Mouse (Mus musculus) erythroblast, embryonic 14.5 days (primary cell): ENCODE measurements around the gene Sphk1. TPM values are rescaled to one million over a fixed set of nuclear protein-coding genes. Genes with fewer than 3 reads are reported as not detected.

Experiments used
- H3K27me3 ChIP-seq: 2 replicates; pipeline ENCODE4 v1.6.1; 2012; ENCODE audit warnings: inconsistent platforms; ENCODE audit not compliant: control insufficient read depth
- H3K36me3 ChIP-seq: 2 replicates; pipeline ENCODE4 v1.6.1; 2012; ENCODE audit warnings: mild to moderate bottlenecking, inconsistent platforms; ENCODE audit not compliant: control insufficient read depth
- H3K4me1 ChIP-seq: 2 replicates; pipeline ENCODE4 v1.6.1; 2012; ENCODE audit warnings: inconsistent platforms; ENCODE audit not compliant: control insufficient read depth
- H3K4me3 ChIP-seq: replicated peaks from 2 replicates; pipeline ENCODE3; 2012; ENCODE audit warnings: moderate library complexity, mild to moderate bottlenecking, inconsistent platforms
- H3K9me3 ChIP-seq: 2 replicates; pipeline ENCODE4 v1.6.1; 2012; ENCODE audit warnings: low read length, inconsistent platforms, mixed read lengths; ENCODE audit not compliant: control insufficient read depth
- GATA1 ChIP-seq: IDR thresholded peaks from 2 replicates; pipeline ENCODE4 v1.6.1; 2012; ENCODE audit warnings: low read length, inconsistent platforms, mixed read lengths
- TAL1 ChIP-seq: IDR thresholded peaks from 3 replicates; pipeline ENCODE4 v1.6.1; 2012; ENCODE audit warnings: low read length, inconsistent platforms, mixed read lengths
- polyA plus RNA-seq: library from polyadenylated mRNA; stranded (reverse); fragments of >175 nt; gene quantifications from 2 replicates; pipeline ENCODE4 v1.2.3, GENCODE M21; 2012

Gene Sphk1
- polyA plus RNA-seq, 1 experiment, result 13.6 TPM

DNA sequence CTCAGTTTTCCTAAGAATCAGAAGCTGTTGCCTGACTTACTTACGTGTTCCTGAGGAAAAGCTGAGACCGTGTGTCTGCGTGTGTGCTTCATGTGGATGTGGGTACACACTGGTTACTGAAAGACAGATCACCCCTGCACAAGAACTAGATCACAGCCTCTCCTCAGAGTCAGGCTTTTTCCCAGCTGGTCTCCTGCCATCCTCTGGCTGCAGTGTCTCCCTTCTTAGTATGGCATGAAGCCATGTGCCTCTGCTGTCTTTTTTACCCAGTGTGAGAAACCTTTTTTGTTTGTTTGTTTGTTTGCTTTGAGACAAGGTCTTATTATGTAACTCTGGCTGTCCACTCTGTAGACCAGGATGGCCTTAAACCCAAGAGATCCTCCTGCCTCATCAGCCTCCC lies 48.6 kb downstream of the Sphk1 start:
- peaks cover 8% of the 10 kb centered on the region for H3K27me3 ChIP-seq
- H3K4me3 ChIP-seq, result peak overlapping the region; percentile 94
- H3K4me1 ChIP-seq, result peaks cover 75% of the 10 kb centered on the region
- peaks cover 57% of the 10 kb centered on the region for H3K36me3 ChIP-seq
- TF ChIP-seq TAL1, result no peak
- H3K9me3 ChIP-seq, result no peaks in the 10 kb centered on the region

DNA sequence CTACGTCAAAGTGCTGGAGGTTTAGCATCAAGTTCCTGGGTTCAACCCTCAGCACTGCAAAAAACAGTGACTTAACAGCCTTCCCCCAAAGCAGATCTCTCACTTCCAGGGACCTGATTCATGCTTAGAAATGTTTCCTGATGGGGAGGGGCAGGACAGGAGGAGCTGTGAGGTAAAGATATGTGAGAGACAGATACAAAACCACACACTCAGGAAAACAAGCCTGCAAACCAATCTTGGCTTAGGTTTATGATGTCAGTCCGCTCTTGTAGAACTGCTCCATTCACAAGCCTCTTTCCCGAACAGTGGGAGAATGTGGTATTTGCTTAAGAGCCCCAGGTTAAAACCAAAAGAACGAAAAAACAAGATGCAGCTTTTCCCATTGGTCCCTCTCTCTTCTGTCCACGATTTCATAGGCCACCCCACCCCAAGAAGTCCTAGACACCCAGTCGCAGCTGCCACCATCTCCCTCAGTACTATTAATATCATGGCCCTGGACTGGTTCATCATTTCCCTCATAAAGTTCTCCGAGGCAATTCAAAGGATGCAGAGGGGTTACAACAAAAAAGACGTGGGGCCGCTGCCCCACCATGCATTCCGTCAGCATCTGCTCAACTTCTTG lies 49.4 kb downstream of the Sphk1 start:
- TF ChIP-seq TAL1 (peak; percentile 72), GATA1 (peak; percentile 35; the same call in 1 of the 2 replicates)
- H3K27me3 ChIP-seq, result peaks cover 13% of the 10 kb centered on the region
- H3K36me3 ChIP-seq, result peaks cover 48% of the 10 kb centered on the region
- peaks cover 66% of the 10 kb centered on the region for H3K4me1 ChIP-seq
- H3K4me3 ChIP-seq, result peak overlapping the region; percentile 94
- H3K9me3 ChIP-seq, result no peaks in the 10 kb centered on the region

DNA sequence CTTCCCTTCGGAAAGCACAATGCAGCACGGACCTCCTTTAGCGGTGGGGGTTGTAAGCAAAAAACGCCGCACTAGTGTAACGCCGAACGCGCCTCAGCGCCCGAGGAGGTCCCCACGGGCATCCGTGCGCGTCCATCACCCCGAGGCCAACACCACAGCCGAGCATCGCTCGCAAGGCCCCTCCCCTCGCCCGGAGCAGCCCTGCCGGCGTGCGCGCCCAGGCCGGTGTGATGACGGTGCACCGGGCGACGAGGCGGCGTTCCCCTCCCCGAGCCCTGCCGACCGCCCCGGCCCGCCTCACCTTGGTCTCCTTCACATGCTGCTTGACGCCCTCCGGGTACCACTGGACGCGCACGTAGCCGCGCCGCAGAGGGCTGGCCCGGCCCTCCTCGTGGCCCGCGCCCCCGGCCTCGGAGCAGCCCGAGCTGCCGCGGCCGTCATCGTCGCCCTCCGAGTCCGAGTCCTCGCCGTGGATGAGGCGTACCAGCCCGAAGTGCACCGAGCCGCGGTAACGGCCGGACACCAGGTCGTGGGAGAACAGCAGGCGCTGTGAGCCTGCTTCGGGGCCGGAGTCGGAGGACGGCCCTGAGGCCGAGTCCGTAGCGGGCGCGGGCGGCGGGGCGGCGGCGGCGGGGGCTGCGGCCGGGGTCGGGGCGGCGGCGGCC lies 50.1 kb downstream of the Sphk1 start:
- Histone ChIP-seq H3K27me3 (peaks cover 13% of the 10 kb centered on the region), H3K4me1 (peaks cover 59% of the 10 kb centered on the region)
- TF ChIP-seq GATA1, result no peak
- no peak for TF ChIP-seq TAL1

DNA sequence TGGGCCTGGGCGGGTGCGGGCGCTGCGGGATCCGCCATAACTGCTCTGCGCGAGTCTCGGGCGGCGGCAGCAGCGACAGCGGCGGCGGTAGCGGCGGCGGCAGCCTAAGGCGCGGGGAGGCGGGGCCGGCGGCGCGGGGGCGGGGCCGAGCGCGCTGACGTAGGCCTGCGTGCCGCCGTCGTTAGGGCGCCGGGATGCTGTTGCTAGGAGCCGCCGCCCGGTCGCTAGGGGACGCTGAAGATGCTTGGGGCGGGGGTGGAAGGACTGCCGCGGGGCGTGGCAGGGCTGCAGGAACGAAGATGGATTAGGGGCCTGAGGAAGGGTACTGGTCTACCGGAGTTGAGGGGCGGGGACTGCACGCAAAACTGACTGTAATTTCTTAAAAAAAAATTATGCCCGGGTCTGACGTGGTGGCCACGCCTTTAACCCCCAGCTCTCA lies 50.7 kb downstream of the Sphk1 start, which contains the start of gene Ube2o:
Gene Ube2o (minus strand): TSS at position 72 of the 439 bp plus-strand sequence.
- Histone ChIP-seq H3K27me3 (peaks cover 15% of the 10 kb centered on the region), H3K9me3 (no peaks in the 10 kb centered on the region), H3K4me1 (peaks cover 56% of the 10 kb centered on the region), H3K36me3 (peaks cover 35% of the 10 kb centered on the region), H3K4me3 (peak within 1 kb of the TSS; percentile 94)
- TF ChIP-seq GATA1 (no peak), TAL1 (no peak)

More for the DNA sequence above, 50.1 kb downstream of the Sphk1 start:
- Histone ChIP-seq H3K9me3 (no peaks in the 10 kb centered on the region), H3K4me3 (peak overlapping the region; percentile 94), H3K36me3 (peaks cover 41% of the 10 kb centered on the region)

DNA sequence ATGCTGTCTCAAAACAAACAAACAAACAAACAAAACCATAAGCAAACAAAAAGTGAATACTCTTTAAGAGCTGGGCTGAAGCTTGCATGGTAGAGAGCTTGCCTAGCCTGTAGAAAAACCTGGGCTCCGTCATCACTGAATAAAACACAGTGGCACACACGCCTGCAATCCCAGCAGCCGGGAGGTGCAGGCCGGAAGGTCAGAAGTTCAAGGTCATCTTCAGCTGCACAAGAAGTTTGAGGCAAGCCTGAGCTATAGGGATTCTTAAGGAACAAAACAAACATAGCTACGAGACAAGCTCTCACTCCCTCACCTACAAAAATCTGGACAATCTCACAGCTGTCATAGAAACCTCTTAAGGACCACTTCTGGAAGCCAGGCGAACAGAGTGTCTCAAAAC lies 55.0 kb downstream of the Sphk1 start:
- H3K27me3 ChIP-seq, result peaks cover 48% of the 10 kb centered on the region
- no peak overlapping the region for H3K4me3 ChIP-seq
- H3K4me1 ChIP-seq, result peaks cover 50% of the 10 kb centered on the region
- H3K36me3 ChIP-seq, result no peaks in the 10 kb centered on the region; the same call in 1 of the 2 replicates
- TF ChIP-seq TAL1, result no peak
- TF ChIP-seq GATA1, result no peak
- no peaks in the 10 kb centered on the region for H3K9me3 ChIP-seq

Other genes starting within 250 kb of the Sphk1 start
- gene Galr2, start 250.0 kb upstream of the Sphk1 start, polyA plus RNA-seq, result not detected in 2 replicates
- 0.84 and 0.94 TPM in 2 replicates for gene Exoc7, start 223.7 kb upstream of the Sphk1 start, polyA plus RNA-seq
- 0.01 and 0.02 TPM in 2 replicates for gene Foxj1, start 195.5 kb upstream of the Sphk1 start, polyA plus RNA-seq
- gene Rnf157, start 117.9 kb upstream of the Sphk1 start, polyA plus RNA-seq, result 0.04 TPM in 1 of 2 replicates, not detected in the other
- gene Ubald2, start 96.8 kb upstream of the Sphk1 start, polyA plus RNA-seq, result 377 and 469 TPM in 2 replicates
- gene Qrich2, start 64.7 kb upstream of the Sphk1 start, polyA plus RNA-seq, result 0.01 TPM in 1 of 2 replicates, not detected in the other
- gene Prpsap1, start 36.7 kb upstream of the Sphk1 start, polyA plus RNA-seq, result 1.2 and 1.4 TPM in 2 replicates
- gene Ube2o, start 50.5 kb downstream of the Sphk1 start, polyA plus RNA-seq, result 71.6 and 80.5 TPM in 2 replicates
- not detected in 2 replicates for gene Aanat, start 55.5 kb downstream of the Sphk1 start, polyA plus RNA-seq
- 1.6 and 1.8 TPM in 2 replicates for gene Rhbdf2, start 96.1 kb downstream of the Sphk1 start, polyA plus RNA-seq
- gene Prcd, start 122.6 kb downstream of the Sphk1 start, polyA plus RNA-seq, result not detected in 2 replicates
- gene Cygb, start 123.4 kb downstream of the Sphk1 start, polyA plus RNA-seq, result 0.02 TPM in 1 of 2 replicates, not detected in the other
- gene St6galnac1, start 244.6 kb downstream of the Sphk1 start, polyA plus RNA-seq, result not detected in 2 replicates